Mouse (Mus musculus) liver, postnatal 0 days (tissue): Measurements from ENCODE around the gene Fut8.

Experiments
- CTCF ChIP-seq: sonication (generic); IDR thresholded peaks from 2 replicates; pipeline ENCODE4 v1.5.1; 2016; ENCODE audit warnings: antibody characterized with exemption, low read depth
- EP300 ChIP-seq: IDR thresholded peaks from 2 replicates; pipeline ENCODE4 v1.6.1; 2016; ENCODE audit warnings: antibody characterized with exemption, low read depth, mild to moderate bottlenecking

DNA sequence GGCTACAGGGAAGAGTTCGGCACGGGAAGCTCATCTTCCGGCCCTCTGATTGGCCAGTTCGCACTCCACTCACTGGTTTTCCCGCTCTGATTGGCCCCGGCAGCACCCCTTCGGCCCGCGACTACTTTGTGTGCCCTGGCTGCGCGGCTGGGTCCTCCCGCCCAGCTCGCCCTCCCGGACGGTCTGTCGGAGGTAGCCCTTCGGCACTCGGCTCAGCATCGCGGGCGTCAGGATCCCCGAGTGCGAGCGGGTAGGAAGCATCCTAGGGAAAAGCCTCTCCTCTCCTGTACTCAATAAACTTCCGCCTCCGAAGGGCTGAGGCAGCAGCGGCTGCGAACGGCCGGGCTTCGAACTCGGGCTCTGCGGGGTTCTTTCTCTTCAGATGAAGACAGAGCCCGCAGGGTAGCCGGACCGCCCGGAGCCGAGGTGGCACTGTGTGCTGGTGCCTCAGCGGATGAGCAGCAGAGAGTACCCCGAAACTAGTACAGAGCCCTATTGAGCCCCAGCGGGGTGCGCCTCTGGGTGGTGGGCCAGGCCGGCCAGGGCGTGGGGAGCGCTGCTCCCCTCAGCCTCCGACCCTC lies at the start of gene Fut8:
- no peak for TF ChIP-seq CTCF
- TF ChIP-seq EP300: no peak
